Mouse (Mus musculus): ENCODE data around the gene Sestd1. TPM values are rescaled to one million over a fixed set of nuclear protein-coding genes. Genes with fewer than 3 reads are reported as not detected.

Gene Sestd1
- polyA plus RNA-seq, 1 experiment from 2014 or later: 52.2 TPM

DNA sequence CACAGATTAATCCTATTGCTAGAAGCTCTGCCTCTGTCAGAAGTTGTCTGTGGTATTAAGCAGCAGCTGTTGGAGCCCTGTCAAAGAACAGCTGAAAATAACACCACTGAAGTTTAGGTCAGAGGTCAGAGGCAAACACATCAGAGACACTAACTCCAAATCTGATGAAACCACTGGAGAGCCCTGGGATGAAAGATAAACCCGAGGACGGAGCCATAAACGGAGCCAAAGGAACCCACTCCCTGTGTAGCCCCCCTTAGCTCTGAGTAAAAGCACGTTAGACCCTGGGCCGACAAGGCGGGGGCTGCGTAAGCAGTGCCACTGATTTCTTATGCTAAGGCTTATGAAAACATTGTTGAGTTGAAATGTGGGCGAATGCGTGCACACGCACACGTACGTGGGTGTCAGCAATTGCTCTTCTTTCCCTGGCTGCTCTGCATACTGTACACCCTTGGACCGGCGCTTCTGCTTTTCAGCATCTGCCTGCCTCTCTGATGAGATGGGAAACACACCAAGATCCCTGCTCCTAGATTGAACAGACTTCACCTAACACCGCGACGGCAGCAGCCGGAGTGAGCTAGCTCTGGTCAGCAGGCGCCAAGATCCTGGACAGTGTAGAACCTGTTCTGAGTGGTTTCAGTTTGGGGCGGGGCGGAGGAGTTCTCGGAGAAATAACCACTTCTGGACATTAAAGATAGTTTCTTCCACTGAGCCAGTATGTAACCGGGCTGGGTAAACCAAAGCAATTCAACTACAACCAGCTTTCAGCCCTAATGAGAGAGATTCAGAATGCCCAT, 108.8 kb downstream of the Sestd1 start:
- H3K27ac ChIP-seq (replicated peaks; ENCODE audit: low read depth, low read length): peak overlapping the region; percentile 15; the same call in 1 of the 2 replicates
- 34% methylated on average over 23 of the region's 23 CpGs for WGBS
- no peaks in the 10 kb centered on the region for H3K27me3 ChIP-seq (ENCODE audit: control insufficient read depth, insufficient read depth, low read length)
- H3K9ac ChIP-seq (replicated peaks; ENCODE audit: low read length): 0 out of 2 replicates have a peak overlapping the region, but pooled peaks have one; percentile 2
- H3K4me2 ChIP-seq (ENCODE audit: low read length): peak overlapping the region; percentile 35
- peak; percentile 35; the same call in 1 of the 2 replicates for ATAC-seq (ENCODE audit: low FRiP score, low TSS enrichment)
- no peak overlapping the region for H3K4me3 ChIP-seq (replicated peaks; ENCODE audit: low read depth, low read length)
- DNase-seq: peak; percentile 46
- H3K36me3 ChIP-seq (ENCODE audit: control insufficient read depth, insufficient read depth, low read length): no peaks in the 10 kb centered on the region
- H3K9me3 ChIP-seq (ENCODE audit: control insufficient read depth, low read length): no peaks in the 10 kb centered on the region
- H3K4me1 ChIP-seq (ENCODE audit: control insufficient read depth, insufficient read depth, low read length): peaks cover 26% of the 10 kb centered on the region

DNA sequence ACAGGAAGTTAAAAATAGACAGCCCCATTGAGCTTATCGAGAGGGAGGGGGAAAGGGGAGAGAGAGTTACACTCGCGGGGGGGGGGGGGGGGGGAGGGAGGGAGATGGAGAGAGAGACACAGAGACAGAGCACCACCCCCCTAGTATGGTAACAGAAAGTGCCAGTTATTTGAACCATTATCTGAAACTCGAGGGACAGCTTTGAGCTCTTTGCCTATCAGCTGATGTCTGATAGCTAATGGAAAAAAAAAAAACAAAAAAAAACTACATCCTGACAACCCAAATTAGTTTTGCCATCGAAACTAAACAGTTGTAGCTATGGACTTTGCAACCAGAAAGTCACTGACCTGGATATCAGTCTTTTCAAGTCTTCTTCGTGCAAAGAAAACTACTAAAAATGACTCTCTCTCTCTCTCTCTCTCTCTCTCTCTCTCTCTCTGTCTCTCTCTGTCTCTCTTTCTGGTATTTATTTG, 109.7 kb downstream of the Sestd1 start, which contains the start of gene Ccdc141:
Gene Ccdc141, minus strand, starts transcription at position 4 of the 473 bp plus-strand sequence.
- Histone ChIP-seq H3K9ac (replicated peaks; ENCODE audit: low read length) (peak within 1 kb of the TSS; percentile 31; the same call in 1 of the 2 replicates), H3K4me2 (ENCODE audit: low read length) (peak within 1 kb of the TSS; percentile 57), H3K36me3 (ENCODE audit: control insufficient read depth, insufficient read depth, low read length) (no peaks in the 10 kb centered on the region), H3K4me1 (ENCODE audit: control insufficient read depth, insufficient read depth, low read length) (peaks cover 26% of the 10 kb centered on the region), H3K27ac (replicated peaks; ENCODE audit: low read depth, low read length) (no peak within 1 kb of the TSS), H3K9me3 (ENCODE audit: control insufficient read depth, low read length) (no peaks in the 10 kb centered on the region), H3K27me3 (ENCODE audit: control insufficient read depth, insufficient read depth, low read length) (no peaks in the 10 kb centered on the region), H3K4me3 (replicated peaks; ENCODE audit: low read depth, low read length) (peak within 1 kb of the TSS; percentile 28)
- DNase-seq (no peak), ATAC-seq (ENCODE audit: low FRiP score, low TSS enrichment) (no peak)
- 11% methylated on average over 5 of the region's 6 CpGs for WGBS

DNA sequence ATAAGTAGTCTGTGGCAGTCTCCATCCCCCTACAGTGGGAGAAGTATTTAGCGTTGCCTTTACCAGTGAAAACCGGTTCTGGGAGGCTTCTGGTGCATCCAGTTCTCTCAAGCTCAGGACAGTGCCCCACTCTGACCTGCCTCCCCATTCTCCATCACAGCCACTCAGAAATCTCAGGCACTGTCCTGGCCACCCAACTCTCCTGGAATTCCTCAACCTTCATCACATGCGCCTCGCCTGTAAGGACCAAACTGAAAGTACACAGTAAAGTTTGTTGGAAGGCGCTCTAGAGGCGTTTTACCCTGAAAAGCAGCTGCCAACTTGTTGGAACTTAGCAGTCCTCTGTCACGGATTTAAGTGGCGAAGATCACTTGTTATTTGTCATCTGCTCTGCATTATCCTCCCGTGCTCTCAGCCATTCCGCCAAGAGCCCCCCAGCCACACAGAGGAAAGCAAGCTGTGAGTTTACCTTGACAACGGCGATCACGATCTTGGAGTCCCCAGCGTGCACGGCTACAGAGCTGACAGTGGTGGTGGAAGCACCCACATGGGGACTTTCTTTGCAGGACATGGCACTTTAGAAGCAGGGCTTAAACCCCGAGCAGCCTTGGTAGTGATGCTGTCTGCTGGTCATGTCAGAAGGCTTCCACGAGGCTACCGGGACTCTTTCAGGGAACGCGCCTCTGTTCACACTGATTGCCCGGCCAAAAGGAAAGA, 110.3 kb downstream of the Sestd1 start:
- Histone ChIP-seq H3K36me3 (ENCODE audit: control insufficient read depth, insufficient read depth, low read length) (no peaks in the 10 kb centered on the region), H3K9ac (replicated peaks; ENCODE audit: low read length) (peak overlapping the region; percentile 31; the same call in 1 of the 2 replicates), H3K4me3 (replicated peaks; ENCODE audit: low read depth, low read length) (peak overlapping the region; percentile 28), H3K4me2 (ENCODE audit: low read length) (peak overlapping the region; percentile 57), H3K27me3 (ENCODE audit: control insufficient read depth, insufficient read depth, low read length) (no peaks in the 10 kb centered on the region), H3K4me1 (ENCODE audit: control insufficient read depth, insufficient read depth, low read length) (peaks cover 26% of the 10 kb centered on the region), H3K27ac (replicated peaks; ENCODE audit: low read depth, low read length) (no peak overlapping the region), H3K9me3 (ENCODE audit: control insufficient read depth, low read length) (no peaks in the 10 kb centered on the region)
- peak; percentile 44 for DNase-seq
- ATAC-seq (ENCODE audit: low FRiP score, low TSS enrichment): 0 out of 2 replicates have a peak, but pooled peaks have one; percentile 35
- WGBS: 3% methylated on average over 21 of the region's 21 CpGs

DNA sequence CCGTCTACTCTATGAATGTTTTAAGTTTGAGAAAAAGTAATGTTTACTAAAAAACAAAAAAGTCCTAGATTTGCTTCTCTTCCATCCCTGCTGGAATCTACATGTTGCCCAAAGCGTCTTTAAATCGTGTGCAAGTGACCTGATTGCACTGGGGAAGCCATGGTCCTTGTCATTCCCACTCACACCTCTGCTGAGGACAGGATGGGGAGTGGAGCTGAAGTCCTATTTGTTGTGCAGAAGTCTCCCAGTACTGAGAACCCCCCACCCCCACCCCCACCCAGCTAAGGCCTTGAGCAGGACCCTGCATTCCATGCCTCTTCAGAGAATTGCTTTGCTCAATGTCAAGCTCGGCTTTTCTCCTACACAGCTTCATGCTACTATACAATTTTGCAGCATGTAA, 111.2 kb downstream of the Sestd1 start:
- Histone ChIP-seq H3K27ac (replicated peaks; ENCODE audit: low read depth, low read length) (no peak overlapping the region), H3K27me3 (ENCODE audit: control insufficient read depth, insufficient read depth, low read length) (no peaks in the 10 kb centered on the region), H3K36me3 (ENCODE audit: control insufficient read depth, insufficient read depth, low read length) (no peaks in the 10 kb centered on the region), H3K9me3 (ENCODE audit: control insufficient read depth, low read length) (no peaks in the 10 kb centered on the region), H3K4me2 (ENCODE audit: low read length) (no peak overlapping the region), H3K4me3 (replicated peaks; ENCODE audit: low read depth, low read length) (no peak overlapping the region), H3K9ac (replicated peaks; ENCODE audit: low read length) (no peak overlapping the region), H3K4me1 (ENCODE audit: control insufficient read depth, insufficient read depth, low read length) (peaks cover 26% of the 10 kb centered on the region)
- WGBS: 76% methylated on average over 4 of the region's 4 CpGs
- no peak for DNase-seq
- ATAC-seq (ENCODE audit: low FRiP score, low TSS enrichment): no peak

DNA sequence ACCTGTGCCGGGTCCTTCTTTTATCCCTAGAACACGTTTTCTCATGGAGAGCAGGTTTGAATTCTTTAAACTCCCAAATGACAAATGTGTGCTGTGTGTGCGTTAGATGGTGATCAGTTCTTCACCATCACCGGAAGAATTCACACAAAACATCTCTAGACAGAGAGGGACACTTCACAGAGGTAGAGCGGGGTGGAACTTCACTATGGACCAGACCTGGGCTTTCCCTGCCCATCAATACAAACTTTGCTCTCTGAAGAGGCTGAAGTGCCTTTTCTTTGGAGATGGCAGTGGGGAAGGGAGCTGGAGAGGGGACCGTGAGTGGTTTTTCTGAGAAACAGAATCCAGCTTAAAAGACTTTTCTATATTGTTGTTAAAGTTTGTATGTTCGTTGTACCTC, 111.6 kb downstream of the Sestd1 start:
- Histone ChIP-seq H3K4me1 (ENCODE audit: control insufficient read depth, insufficient read depth, low read length) (peaks cover 26% of the 10 kb centered on the region), H3K27ac (replicated peaks; ENCODE audit: low read depth, low read length) (no peak overlapping the region), H3K4me2 (ENCODE audit: low read length) (no peak overlapping the region), H3K27me3 (ENCODE audit: control insufficient read depth, insufficient read depth, low read length) (no peaks in the 10 kb centered on the region), H3K9me3 (ENCODE audit: control insufficient read depth, low read length) (no peaks in the 10 kb centered on the region), H3K9ac (replicated peaks; ENCODE audit: low read length) (no peak overlapping the region), H3K4me3 (replicated peaks; ENCODE audit: low read depth, low read length) (no peak overlapping the region), H3K36me3 (ENCODE audit: control insufficient read depth, insufficient read depth, low read length) (no peaks in the 10 kb centered on the region)
- DNase-seq (no peak), ATAC-seq (ENCODE audit: low FRiP score, low TSS enrichment) (no peak)
- 93% methylated on average over 7 of the region's 7 CpGs for WGBS

DNA sequence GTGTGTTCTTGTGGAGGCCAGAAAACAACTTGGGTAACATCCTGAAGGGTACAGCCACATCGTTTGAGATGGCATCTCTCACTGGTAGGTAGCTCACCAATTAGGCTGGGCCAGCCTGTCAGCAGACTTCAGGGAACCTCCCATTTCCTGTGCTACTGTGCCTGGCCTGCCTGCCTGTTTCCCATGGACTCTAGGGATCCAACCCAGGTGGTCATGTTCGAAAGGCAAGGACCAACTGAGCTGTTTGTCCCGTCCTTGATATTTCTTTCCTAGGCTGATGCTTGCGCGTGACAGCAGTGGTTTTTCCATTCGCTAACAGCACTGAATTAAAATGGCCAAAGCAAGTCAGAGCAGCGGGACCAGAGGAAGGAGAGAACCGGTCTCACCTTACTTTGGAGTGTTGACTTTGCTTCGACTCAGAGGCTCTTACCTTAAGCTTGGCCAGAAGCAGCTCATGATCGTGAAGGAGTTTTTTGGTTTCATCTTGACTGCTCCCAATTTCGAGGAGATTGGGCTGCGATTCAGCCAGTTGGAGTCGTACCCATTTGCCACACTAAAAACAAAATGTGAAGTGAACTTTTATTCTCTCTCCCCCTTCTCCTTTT, 112.2 kb downstream of the Sestd1 start:
- Histone ChIP-seq H3K4me2 (ENCODE audit: low read length) (no peak overlapping the region), H3K9ac (replicated peaks; ENCODE audit: low read length) (no peak overlapping the region), H3K27me3 (ENCODE audit: control insufficient read depth, insufficient read depth, low read length) (no peaks in the 10 kb centered on the region), H3K4me3 (replicated peaks; ENCODE audit: low read depth, low read length) (no peak overlapping the region), H3K4me1 (ENCODE audit: control insufficient read depth, insufficient read depth, low read length) (peaks cover 26% of the 10 kb centered on the region), H3K9me3 (ENCODE audit: control insufficient read depth, low read length) (no peaks in the 10 kb centered on the region), H3K27ac (replicated peaks; ENCODE audit: low read depth, low read length) (no peak overlapping the region), H3K36me3 (ENCODE audit: control insufficient read depth, insufficient read depth, low read length) (no peaks in the 10 kb centered on the region)
- 92% methylated on average over 13 of the region's 13 CpGs for WGBS
- ATAC-seq (ENCODE audit: low FRiP score, low TSS enrichment) (no peak), DNase-seq (no peak)

DNA sequence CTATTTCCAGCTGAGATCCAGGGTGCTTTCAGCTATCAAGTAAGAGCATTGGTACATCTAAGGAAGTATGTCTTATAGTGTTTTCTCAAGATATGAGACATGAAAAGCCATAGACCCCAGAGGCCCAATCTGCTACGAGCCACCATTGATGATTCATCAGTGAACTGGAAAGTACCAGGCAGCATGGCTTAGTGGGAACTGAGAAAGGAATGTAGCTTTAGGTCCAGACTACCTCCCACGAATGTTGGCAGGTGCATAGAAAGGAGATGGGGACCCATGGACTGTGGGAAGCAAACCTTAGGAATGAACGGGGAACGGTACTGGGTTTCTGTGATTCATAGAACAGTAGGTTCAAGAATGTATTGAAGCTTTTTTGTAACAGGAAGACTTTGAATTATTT, 114.0 kb downstream of the Sestd1 start:
- DNase-seq: no peak
- Histone ChIP-seq H3K4me2 (ENCODE audit: low read length) (no peak overlapping the region), H3K9ac (replicated peaks; ENCODE audit: low read length) (no peak overlapping the region), H3K36me3 (ENCODE audit: control insufficient read depth, insufficient read depth, low read length) (no peaks in the 10 kb centered on the region), H3K27ac (replicated peaks; ENCODE audit: low read depth, low read length) (no peak overlapping the region), H3K4me3 (replicated peaks; ENCODE audit: low read depth, low read length) (no peak overlapping the region), H3K27me3 (ENCODE audit: control insufficient read depth, insufficient read depth, low read length) (no peaks in the 10 kb centered on the region), H3K4me1 (ENCODE audit: control insufficient read depth, insufficient read depth, low read length) (peaks cover 14% of the 10 kb centered on the region; the same call in 1 of the 2 replicates), H3K9me3 (ENCODE audit: control insufficient read depth, low read length) (no peaks in the 10 kb centered on the region)
- 88% methylated on average over 4 of the region's 4 CpGs for WGBS
- ATAC-seq (ENCODE audit: low FRiP score, low TSS enrichment): no peak

DNA sequence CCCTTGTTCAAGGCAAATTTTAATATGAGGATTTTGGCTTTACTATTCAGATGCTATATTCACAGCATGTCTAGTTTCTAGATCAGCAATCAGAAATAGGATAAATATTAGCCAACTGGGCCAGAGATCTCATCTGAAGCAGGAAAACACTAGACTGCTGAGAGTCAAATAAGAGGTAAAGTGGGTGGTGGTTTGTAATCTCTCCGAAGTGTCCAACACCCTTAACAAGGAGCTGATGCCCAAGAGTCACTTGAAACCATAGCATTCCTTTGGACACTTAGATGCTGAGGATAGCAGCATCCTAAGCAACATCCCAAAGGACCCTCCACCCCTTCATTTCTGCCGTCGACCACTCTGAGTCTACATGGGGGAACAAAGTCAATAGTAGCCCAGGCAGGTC, 115.7 kb downstream of the Sestd1 start:
- Histone ChIP-seq H3K4me2 (ENCODE audit: low read length) (no peak overlapping the region), H3K36me3 (ENCODE audit: control insufficient read depth, insufficient read depth, low read length) (no peaks in the 10 kb centered on the region), H3K9me3 (ENCODE audit: control insufficient read depth, low read length) (no peaks in the 10 kb centered on the region), H3K27me3 (ENCODE audit: control insufficient read depth, insufficient read depth, low read length) (no peaks in the 10 kb centered on the region), H3K4me1 (ENCODE audit: control insufficient read depth, insufficient read depth, low read length) (peaks cover under 1% of the 10 kb centered on the region; the same call in 1 of the 2 replicates), H3K9ac (replicated peaks; ENCODE audit: low read length) (no peak overlapping the region), H3K4me3 (replicated peaks; ENCODE audit: low read depth, low read length) (no peak overlapping the region), H3K27ac (replicated peaks; ENCODE audit: low read depth, low read length) (no peak overlapping the region)
- no peak for ATAC-seq (ENCODE audit: low FRiP score, low TSS enrichment)
- no peak for DNase-seq
- 86% methylated on average over 3 of the region's 3 CpGs for WGBS
